Comparison of ENCODE assay signal across 15 mouse cellular contexts in the genomic region with DNA sequence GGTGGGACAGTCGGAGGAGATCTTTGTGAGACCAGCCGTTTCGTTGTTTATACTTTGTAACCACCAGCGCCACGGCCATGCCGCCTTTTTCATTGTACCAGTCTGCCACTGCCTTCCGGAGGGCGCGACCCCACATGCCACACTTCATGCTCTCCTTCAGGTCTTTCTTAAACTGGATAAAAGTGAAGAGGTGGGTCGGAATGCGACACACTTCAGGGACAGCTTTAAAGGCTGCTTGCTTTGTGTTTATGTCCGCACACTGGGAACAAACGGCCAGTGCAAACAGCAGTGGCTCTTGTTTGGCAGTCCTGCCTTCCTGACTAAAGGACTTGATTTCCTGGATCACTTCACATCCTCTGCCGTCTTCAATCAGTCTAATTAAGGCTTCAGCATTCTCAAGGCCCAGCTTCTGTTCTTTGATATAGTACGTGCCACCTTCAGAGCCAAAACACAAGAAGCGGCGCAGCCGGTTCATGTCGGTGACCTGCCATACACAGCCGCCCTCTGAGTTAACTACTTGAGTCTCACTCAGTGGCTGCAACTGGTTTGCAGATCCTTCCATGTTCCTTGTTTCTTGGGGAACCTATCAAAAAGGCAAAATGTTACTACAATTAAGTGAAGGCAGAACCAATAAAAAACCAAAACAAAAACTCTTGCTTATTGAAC. TPM values are rescaled to one million over a fixed set of nuclear protein-coding genes. Genes with fewer than 3 reads are reported as not detected.
DNase-seq lines count a peak whose midpoint lies in the region; ATAC-seq and TF ChIP-seq lines count a peak whose summit lies in the region.
"Had no signal": no experiment of that assay in that cellular context is flagged by ENCODE, and none has a peak within 500 bp of the region (broad histone marks: within the 10 kb centered on the region; RNA-seq: fewer than 3 reads in every experiment).

No protein-coding gene starts in this region.

- no peaks in the 10 kb centered on the region for H3K9me3 ChIP-seq in forebrain, postnatal 0 days (ENCODE audit: low read length)
- no peaks in the 10 kb centered on the region for H3K9me3 ChIP-seq in forebrain, embryonic 12.5 days
- H3K9me3 ChIP-seq: neural tube, embryonic 15.5 days; stomach, embryonic 15.5 days had no signal

- no peaks in the 10 kb centered on the region for H3K27me3 ChIP-seq in forebrain, postnatal 0 days (ENCODE audit: insufficient read depth, low read length)
- H3K27me3 ChIP-seq in forebrain, embryonic 12.5 days, result no peaks in the 10 kb centered on the region
- H3K27me3 ChIP-seq: neural tube, embryonic 15.5 days; stomach, embryonic 15.5 days had no signal

- TF ChIP-seq CTCF in forebrain, postnatal 0 days (IDR thresholded peaks at IDR 0.05; ENCODE audit: low read depth), result no peak

- no peak overlapping the region for H3K4me3 ChIP-seq in forebrain, postnatal 0 days (ENCODE audit: low read depth, low read length)
- no peak overlapping the region for H3K4me3 ChIP-seq in forebrain, embryonic 12.5 days (replicated peaks)
- H3K4me3 ChIP-seq: heart, adult 2 months; neural tube, embryonic 15.5 days; stomach, embryonic 15.5 days had no signal

- ATAC-seq in forebrain, postnatal 0 days, result 0 out of 2 replicates have a peak, but pooled peaks have one; percentile 32
- ATAC-seq in forebrain, embryonic 12.5 days (ENCODE audit: low FRiP score), result no peak

- no peak overlapping the region for H3K9ac ChIP-seq in forebrain, postnatal 0 days
- H3K9ac ChIP-seq in forebrain, embryonic 12.5 days, result no peak overlapping the region
- H3K9ac ChIP-seq: neural tube, embryonic 15.5 days; stomach, embryonic 15.5 days had no signal

- H3K4me2 ChIP-seq in forebrain, postnatal 0 days (ENCODE audit: low read depth), result no peak overlapping the region
- H3K4me2 ChIP-seq in forebrain, embryonic 12.5 days, result no peak overlapping the region
- H3K4me2 ChIP-seq: neural tube, embryonic 15.5 days; stomach, embryonic 15.5 days had no signal

- no peak overlapping the region for H3K27ac ChIP-seq in forebrain, postnatal 0 days (ENCODE audit: low read depth, low read length)
- H3K27ac ChIP-seq in forebrain, embryonic 12.5 days, result no peak overlapping the region
- H3K27ac ChIP-seq: heart, adult 2 months; neural tube, embryonic 15.5 days; stomach, embryonic 15.5 days had no signal

- peaks cover 29% of the 10 kb centered on the region for H3K36me3 ChIP-seq in forebrain, postnatal 0 days (ENCODE audit: insufficient read depth)
- peaks cover 26% of the 10 kb centered on the region for H3K36me3 ChIP-seq in forebrain, embryonic 12.5 days (replicated peaks)
- H3K36me3 ChIP-seq: stomach, embryonic 15.5 days had no signal

- H3K4me1 ChIP-seq in forebrain, postnatal 0 days (ENCODE audit: insufficient read depth), result peaks cover 4% of the 10 kb centered on the region; the same call in 1 of the 2 replicates
- peaks cover 20% of the 10 kb centered on the region for H3K4me1 ChIP-seq in forebrain, embryonic 12.5 days
- H3K4me1 ChIP-seq: stomach, embryonic 15.5 days had no signal

- no peak for DNase-seq in forebrain, postnatal 0 days
- DNase-seq in embryo, embryonic 11 days, result peak; percentile 9
- DNase-seq in kidney, postnatal 25 days, result peak; percentile 6 to 53
- peak; percentile 27 for DNase-seq in lung, postnatal 25 days (ENCODE audit: low spot score)
- no peak for DNase-seq in spleen, adult 18-20 months
- DNase-seq in cerebellum, adult 18-20 months, result no peak
- no peak for DNase-seq in thymus, postnatal 25 days
- DNase-seq: B cell, adult 2 months; cerebellum, postnatal 25 days; heart, adult 2 months; layer of hippocampus, postnatal 36 days; midbrain, embryonic 14.5 days had no signal

- 49% methylated on average over 20 of the region's 20 CpGs for WGBS in forebrain, postnatal 0 days
- 43% methylated on average over 20 of the region's 20 CpGs for WGBS in forebrain, embryonic 12.5 days

RNA-seq across cellular contexts. Expression of a gene that starts 6.3 kb away (rescaled TPM):
- total RNA-seq in forebrain, postnatal 0 days (2014; rRNA removed), result 58.9 and 59.6 TPM in 2 replicates
- polyA plus RNA-seq in forebrain, postnatal 0 days (2015; fragmentation: Nextera tagmentation; extraction: Ambion mirVana), result 22.3 and 31.4 TPM in 2 replicates
- 47.8 and 57.3 TPM in 2 replicates for polyA plus RNA-seq in forebrain, embryonic 12.5 days (2016; fragmentation: Nextera tagmentation; extraction: Ambion mirVana)

RNA-seq across cellular contexts. Expression of a gene that starts 6.5 kb away (rescaled TPM):
- total RNA-seq in forebrain, postnatal 0 days (2014; rRNA removed), result 17.2 and 18.0 TPM in 2 replicates
- polyA plus RNA-seq in forebrain, postnatal 0 days (2015; fragmentation: Nextera tagmentation; extraction: Ambion mirVana), result 61.7 and 66.8 TPM in 2 replicates
- 92.8 and 94.0 TPM in 2 replicates for polyA plus RNA-seq in forebrain, embryonic 12.5 days (2016; fragmentation: Nextera tagmentation; extraction: Ambion mirVana)

RNA-seq across cellular contexts. Expression of a gene that starts 54.4 kb away (rescaled TPM):
- total RNA-seq in forebrain, postnatal 0 days (2014; rRNA removed), result 33.0 and 42.8 TPM in 2 replicates
- 135 and 140 TPM in 2 replicates for polyA plus RNA-seq in forebrain, postnatal 0 days (2015; fragmentation: Nextera tagmentation; extraction: Ambion mirVana)
- 158 and 160 TPM in 2 replicates for polyA plus RNA-seq in forebrain, embryonic 12.5 days (2016; fragmentation: Nextera tagmentation; extraction: Ambion mirVana)

Comparison
In these comparisons a context has a peak if more than half of its experiments do, and no peak if none do; other contexts are left out.
1. DNase-seq: peak in embryo, embryonic 11 days (single experiment), kidney, postnatal 25 days (2 of 2) and lung, postnatal 25 days (single experiment); none in forebrain, postnatal 0 days (single experiment), spleen, adult 18-20 months (0 of 2), cerebellum, adult 18-20 months (0 of 2) and thymus, postnatal 25 days (single experiment).